ENCODE assay signal across 8 mouse cellular contexts in genomic region chr2:58711491-58711890, GRCm38 (mm10).
A peak's percentile ranks its signal among the peaks of the same experiment; 100 is the strongest.
DNase-seq lines count a peak whose midpoint lies in the region; ATAC-seq and TF ChIP-seq lines count a peak whose summit lies in the region.

No protein-coding gene starts in this region.

- no peak overlapping the region for H3K4me3 ChIP-seq in embryonic facial prominence, embryonic 12.5 days
- H3K4me3 ChIP-seq in embryonic facial prominence, embryonic 10.5 days, result no peak overlapping the region
- H3K4me3 ChIP-seq in limb, embryonic 12.5 days (replicated peaks), result no peak overlapping the region
- H3K4me3 ChIP-seq in limb, embryonic 10.5 days, result no peak overlapping the region
- no peak overlapping the region for H3K4me3 ChIP-seq in heart, embryonic 15.5 days
- H3K4me3 ChIP-seq in liver, postnatal 0 days (ENCODE audit: low read depth, low read length), result no peak overlapping the region

- ATAC-seq in embryonic facial prominence, embryonic 12.5 days (ENCODE audit: insufficient number of reproducible peaks, insufficient read depth, low FRiP score, low TSS enrichment), result no peak
- peak; percentile 37; the same call in 1 of the 2 replicates for ATAC-seq in limb, embryonic 12.5 days (ENCODE audit: insufficient number of reproducible peaks, insufficient read depth, low FRiP score, low TSS enrichment, low read depth)
- no peak for ATAC-seq in heart, embryonic 15.5 days (replicated peaks; ENCODE audit: insufficient number of reproducible peaks, insufficient read depth, low FRiP score, low read depth)
- peak; percentile 45; the same call in 1 of the 2 replicates for ATAC-seq in liver, postnatal 0 days

- 61% methylated on average over 2 of the region's 2 CpGs for WGBS in embryonic facial prominence, embryonic 12.5 days
- 70% methylated on average over 2 of the region's 2 CpGs for WGBS in embryonic facial prominence, embryonic 10.5 days
- WGBS in limb, embryonic 12.5 days, result 73% methylated on average over 2 of the region's 2 CpGs
- whole genome bisulfite sequencing in limb, embryonic 10.5 days, result 80% methylated on average over 2 of the region's 2 CpGs
- 57% methylated on average over 2 of the region's 2 CpGs for WGBS in heart, embryonic 15.5 days
- WGBS in liver, postnatal 0 days (ENCODE audit: insufficient replicate concordance), result 60% methylated on average over 2 of the region's 2 CpGs

- no peak overlapping the region for H3K9ac ChIP-seq in embryonic facial prominence, embryonic 12.5 days
- no peak overlapping the region for H3K9ac ChIP-seq in limb, embryonic 12.5 days (replicated peaks)
- H3K9ac ChIP-seq in heart, embryonic 15.5 days, result no peak overlapping the region
- no peak overlapping the region for H3K9ac ChIP-seq in liver, postnatal 0 days (replicated peaks)

- H3K9me3 ChIP-seq in embryonic facial prominence, embryonic 12.5 days, result no peaks in the 10 kb centered on the region
- no peaks in the 10 kb centered on the region for H3K9me3 ChIP-seq in embryonic facial prominence, embryonic 10.5 days
- H3K9me3 ChIP-seq in limb, embryonic 12.5 days, result no peaks in the 10 kb centered on the region
- no peaks in the 10 kb centered on the region for H3K9me3 ChIP-seq in limb, embryonic 10.5 days (replicated peaks)
- H3K9me3 ChIP-seq in heart, embryonic 15.5 days (replicated peaks), result no peaks in the 10 kb centered on the region
- no peaks in the 10 kb centered on the region for H3K9me3 ChIP-seq in liver, postnatal 0 days (ENCODE audit: low read length)

- no peak for TF ChIP-seq CTCF in liver, postnatal 0 days (IDR thresholded peaks at IDR 0.05; ENCODE audit: low read depth)

- H3K27ac ChIP-seq in embryonic facial prominence, embryonic 12.5 days, result peak overlapping the region; percentile 71
- no peak overlapping the region for H3K27ac ChIP-seq in embryonic facial prominence, embryonic 10.5 days (replicated peaks)
- H3K27ac ChIP-seq in limb, embryonic 12.5 days, result peak overlapping the region; percentile 56; the same call in 1 of the 2 replicates
- no peak overlapping the region for H3K27ac ChIP-seq in limb, embryonic 10.5 days
- peak overlapping the region; percentile 81 for H3K27ac ChIP-seq in heart, embryonic 15.5 days
- H3K27ac ChIP-seq in liver, postnatal 0 days (ENCODE audit: low read depth), result peak overlapping the region; percentile 60

- TF ChIP-seq EP300 in liver, postnatal 0 days (IDR thresholded peaks at IDR 0.05; ENCODE audit: low read depth), result no peak

- H3K4me1 ChIP-seq in embryonic facial prominence, embryonic 12.5 days, result peaks cover 9% of the 10 kb centered on the region; the same call in 1 of the 2 replicates
- H3K4me1 ChIP-seq in embryonic facial prominence, embryonic 10.5 days, result peaks cover 20% of the 10 kb centered on the region
- no peaks in the 10 kb centered on the region for H3K4me1 ChIP-seq in limb, embryonic 12.5 days (replicated peaks)
- no peaks in the 10 kb centered on the region for H3K4me1 ChIP-seq in limb, embryonic 10.5 days
- H3K4me1 ChIP-seq in heart, embryonic 15.5 days (replicated peaks), result peaks cover 56% of the 10 kb centered on the region
- H3K4me1 ChIP-seq in liver, postnatal 0 days (ENCODE audit: insufficient read depth), result no peaks in the 10 kb centered on the region

- H3K4me2 ChIP-seq in embryonic facial prominence, embryonic 12.5 days (replicated peaks), result no peak overlapping the region
- H3K4me2 ChIP-seq in limb, embryonic 12.5 days, result no peak overlapping the region
- H3K4me2 ChIP-seq in heart, embryonic 15.5 days, result no peak overlapping the region
- H3K4me2 ChIP-seq in liver, postnatal 0 days (ENCODE audit: low read depth, low read length), result no peak overlapping the region

- no peaks in the 10 kb centered on the region for H3K27me3 ChIP-seq in embryonic facial prominence, embryonic 12.5 days
- no peaks in the 10 kb centered on the region for H3K27me3 ChIP-seq in embryonic facial prominence, embryonic 10.5 days (replicated peaks; ENCODE audit: low read depth, poor library complexity, severe bottlenecking)
- H3K27me3 ChIP-seq in limb, embryonic 12.5 days, result no peaks in the 10 kb centered on the region
- H3K27me3 ChIP-seq in limb, embryonic 10.5 days (ENCODE audit: low read depth, poor library complexity, severe bottlenecking), result no peaks in the 10 kb centered on the region
- H3K27me3 ChIP-seq in heart, embryonic 15.5 days, result no peaks in the 10 kb centered on the region
- H3K27me3 ChIP-seq in liver, postnatal 0 days (ENCODE audit: insufficient read depth, low read length), result no peaks in the 10 kb centered on the region

- H3K36me3 ChIP-seq in embryonic facial prominence, embryonic 12.5 days, result no peaks in the 10 kb centered on the region
- no peaks in the 10 kb centered on the region for H3K36me3 ChIP-seq in embryonic facial prominence, embryonic 10.5 days (replicated peaks)
- H3K36me3 ChIP-seq in limb, embryonic 12.5 days, result no peaks in the 10 kb centered on the region
- no peaks in the 10 kb centered on the region for H3K36me3 ChIP-seq in limb, embryonic 10.5 days
- no peaks in the 10 kb centered on the region for H3K36me3 ChIP-seq in heart, embryonic 15.5 days
- H3K36me3 ChIP-seq in liver, postnatal 0 days (replicated peaks; ENCODE audit: insufficient read depth, low read length), result no peaks in the 10 kb centered on the region

- no peak for DNase-seq in embryonic facial prominence, embryonic 10.5 days (ENCODE audit: low spot score)
- DNase-seq in limb, embryonic 10.5 days (ENCODE audit: low spot score), result no peak
- no peak for DNase-seq in liver, postnatal 0 days
- DNase-seq in urinary bladder, adult 18-20 months (ENCODE audit: low spot score in 2 of 2), result no peak
- DNase-seq in spleen, postnatal 36 days (ENCODE audit: low spot score in 2 of 2), result no peak

Comparison
In these comparisons a context has a peak if more than half of its experiments do, and no peak if none do; other contexts are left out.
1. H3K27ac ChIP-seq: peak in embryonic facial prominence, embryonic 12.5 days (single experiment), limb, embryonic 12.5 days (single experiment), heart, embryonic 15.5 days (single experiment) and liver, postnatal 0 days (single experiment); none in embryonic facial prominence, embryonic 10.5 days (single experiment) and limb, embryonic 10.5 days (single experiment).
2. ATAC-seq: peak in limb, embryonic 12.5 days (single experiment) and liver, postnatal 0 days (single experiment); none in embryonic facial prominence, embryonic 12.5 days (single experiment) and heart, embryonic 15.5 days (single experiment).